Mouse (Mus musculus): ENCODE results near the gene Myt1l.

The Myt1l gene

GRCm38 (mm10) chr12:29569311-29569710 lies 41.1 kb downstream of the Myt1l start:
- DNase-seq (ENCODE audit: low spot score): no peak

GRCm38 (mm10) chr12:29570351-29570750 lies 42.2 kb downstream of the Myt1l start:
- no peak for DNase-seq (ENCODE audit: low spot score)

GRCm38 (mm10) chr12:29571613-29572012 lies 43.4 kb downstream of the Myt1l start:
- no peak for DNase-seq (ENCODE audit: low spot score)

- no peak for DNase-seq (ENCODE audit: low spot score)
These were observed 65.6 kb downstream of the Myt1l start for GRCm38 (mm10) chr12:29593787-29594186.

- DNase-seq (ENCODE audit: low spot score): no peak
These were observed 71.7 kb downstream of the Myt1l start for GRCm38 (mm10) chr12:29599916-29600315.

- no peak for DNase-seq (ENCODE audit: low spot score)
These were observed 73.0 kb downstream of the Myt1l start for GRCm38 (mm10) chr12:29601223-29601622.

- DNase-seq (ENCODE audit: low spot score): no peak
These were observed 76.5 kb downstream of the Myt1l start for GRCm38 (mm10) chr12:29604659-29605058.

GRCm38 (mm10) chr12:29605124-29605523 lies 76.9 kb downstream of the Myt1l start:
- no peak for DNase-seq (ENCODE audit: low spot score)

GRCm38 (mm10) chr12:29606221-29606620 lies 78.0 kb downstream of the Myt1l start:
- DNase-seq (ENCODE audit: low spot score): no peak

GRCm38 (mm10) chr12:29617746-29618145 lies 89.6 kb downstream of the Myt1l start:
- DNase-seq (ENCODE audit: low spot score): no peak

GRCm38 (mm10) chr12:29621530-29621929 lies 93.3 kb downstream of the Myt1l start:
- no peak for DNase-seq (ENCODE audit: low spot score)

GRCm38 (mm10) chr12:29627956-29628750 lies 100.0 kb downstream of the Myt1l start:
- no peak for DNase-seq (ENCODE audit: low spot score)

- DNase-seq (ENCODE audit: low spot score): no peak
These were observed 101.8 kb downstream of the Myt1l start for GRCm38 (mm10) chr12:29629875-29630538.

GRCm38 (mm10) chr12:29634509-29634908 lies 106.3 kb downstream of the Myt1l start:
- DNase-seq (ENCODE audit: low spot score): no peak

- no peak for DNase-seq (ENCODE audit: low spot score)
These were observed 111.5 kb downstream of the Myt1l start for GRCm38 (mm10) chr12:29639543-29640196.

GRCm38 (mm10) chr12:29640201-29640600 lies 112.0 kb downstream of the Myt1l start:
- DNase-seq (ENCODE audit: low spot score): no peak

- no peak for DNase-seq (ENCODE audit: low spot score)
These were observed 114.7 kb downstream of the Myt1l start for GRCm38 (mm10) chr12:29642915-29643314.

- DNase-seq (ENCODE audit: low spot score): no peak
These were observed 115.9 kb downstream of the Myt1l start for GRCm38 (mm10) chr12:29644091-29644490.

GRCm38 (mm10) chr12:29644721-29645120 lies 116.5 kb downstream of the Myt1l start:
- DNase-seq (ENCODE audit: low spot score): no peak

- DNase-seq (ENCODE audit: low spot score): no peak
These were observed 121.4 kb downstream of the Myt1l start for GRCm38 (mm10) chr12:29649510-29650152.

- DNase-seq (ENCODE audit: low spot score): no peak
These were observed 124.3 kb downstream of the Myt1l start for GRCm38 (mm10) chr12:29652516-29652915.

- no peak for DNase-seq (ENCODE audit: low spot score)
These were observed 127.0 kb downstream of the Myt1l start for GRCm38 (mm10) chr12:29655197-29655632.
